Mouse (Mus musculus) retina, postnatal 1 day (tissue): ENCODE measurements at regions not wholly inside any gene's neighbourhood (a gene's known extent, or its start where the extent isn't known, plus 50 kb on each side); places are given as distances from the start of the nearest gene placed in this dataset.

ENCODE experiments used
- DNase-seq: peaks from one replicate; pipeline ENCODE4 v3.0.0-alpha.2; 2012

- no peak for DNase-seq
Measured at GRCm38 (mm10) chr8:127994898-127995297, 363.5 kb upstream of the Nrp1 start.

GRCm38 (mm10) chr8:127995490-127995889, 362.9 kb upstream of the Nrp1 start:
- DNase-seq = no peak

GRCm38 (mm10) chr8:128002386-128002785, 356.0 kb upstream of the Nrp1 start:
- no peak for DNase-seq

- no peak for DNase-seq
Measured at GRCm38 (mm10) chr8:128002806-128003205, 355.6 kb upstream of the Nrp1 start.

GRCm38 (mm10) chr8:128003385-128003784, 355.0 kb upstream of the Nrp1 start:
- no peak for DNase-seq

GRCm38 (mm10) chr8:128003881-128004286, 354.5 kb upstream of the Nrp1 start:
- DNase-seq = no peak

- no peak for DNase-seq
Measured at GRCm38 (mm10) chr8:128009393-128010010, 348.9 kb upstream of the Nrp1 start.

GRCm38 (mm10) chr8:128017171-128017570, 341.2 kb upstream of the Nrp1 start:
- DNase-seq = no peak

- no peak for DNase-seq
Measured at GRCm38 (mm10) chr8:128023661-128024060, 334.7 kb upstream of the Nrp1 start.

- DNase-seq = peak; percentile 64
Measured at GRCm38 (mm10) chr8:128024774-128025222, 333.6 kb upstream of the Nrp1 start.

GRCm38 (mm10) chr8:128025251-128025856, 333.1 kb upstream of the Nrp1 start:
- peak; percentile 53 for DNase-seq

- DNase-seq = no peak
Measured at GRCm38 (mm10) chr8:128026981-128027380, 331.4 kb upstream of the Nrp1 start.

GRCm38 (mm10) chr8:128030335-128031280, 327.8 kb upstream of the Nrp1 start:
- no peak for DNase-seq

GRCm38 (mm10) chr8:128034127-128034526, 324.3 kb upstream of the Nrp1 start:
- DNase-seq = no peak

- no peak for DNase-seq
Measured at GRCm38 (mm10) chr8:128035672-128036071, 322.7 kb upstream of the Nrp1 start.

- DNase-seq = no peak
Measured at GRCm38 (mm10) chr8:128039341-128040064, 318.9 kb upstream of the Nrp1 start.

- DNase-seq = no peak
Measured at GRCm38 (mm10) chr8:128042877-128043276, 315.5 kb upstream of the Nrp1 start.

GRCm38 (mm10) chr8:128043392-128043791, 315.0 kb upstream of the Nrp1 start:
- no peak for DNase-seq

- no peak for DNase-seq
Measured at GRCm38 (mm10) chr8:128056251-128056650, 302.2 kb upstream of the Nrp1 start.

GRCm38 (mm10) chr8:128057845-128058244, 300.6 kb upstream of the Nrp1 start:
- DNase-seq = no peak

- no peak for DNase-seq
Measured at GRCm38 (mm10) chr8:128059817-128060216, 298.6 kb upstream of the Nrp1 start.

- DNase-seq = no peak
Measured at GRCm38 (mm10) chr8:128064211-128064610, 294.2 kb upstream of the Nrp1 start.

GRCm38 (mm10) chr8:128065127-128065526, 293.3 kb upstream of the Nrp1 start:
- DNase-seq = no peak
